Mouse (Mus musculus): Measurements from ENCODE around the gene Cdc5l. TPM values are rescaled to one million over a fixed set of nuclear protein-coding genes. Genes with fewer than 3 reads are reported as not detected.

The Cdc5l gene
- polyA plus RNA-seq, 1 experiment: not detected

- Histone ChIP-seq H3K4me3 (ENCODE audit: insufficient read depth, low read depth, low read length) (no peak overlapping the region), H3K27ac (ENCODE audit: insufficient read depth, low read depth, low read length) (no peak overlapping the region), H3K4me1 (ENCODE audit: control insufficient read depth, insufficient read depth, low read length) (peaks cover 12% of the 10 kb centered on the region)
- no peak for TF ChIP-seq CTCF (IDR thresholded peaks at IDR 0.05; ENCODE audit: insufficient read depth, low read depth, low read length)
- no peak for TF ChIP-seq POLR2A (IDR thresholded peaks at IDR 0.05; ENCODE audit: insufficient read depth, low read depth, low read length)
- 90% methylated on average over 3 of the region's 3 CpGs for WGBS
Observed at GRCm38 (mm10) chr17:45393765-45394164, 39.8 kb downstream of the Cdc5l start.

- H3K4me3 ChIP-seq (ENCODE audit: insufficient read depth, low read depth, low read length): no peak overlapping the region
Observed at GRCm38 (mm10) chr17:45389896-45390295, 43.6 kb downstream of the Cdc5l start.

GRCm38 (mm10) chr17:45386986-45387385, 46.6 kb downstream of the Cdc5l start:
- H3K4me3 ChIP-seq (ENCODE audit: insufficient read depth, low read depth, low read length): no peak overlapping the region
- 78% methylated on average over 7 of the region's 7 CpGs for WGBS
- TF ChIP-seq POLR2A (IDR thresholded peaks at IDR 0.05; ENCODE audit: insufficient read depth, low read depth, low read length) (no peak), CTCF (IDR thresholded peaks at IDR 0.05; ENCODE audit: insufficient read depth, low read depth, low read length) (no peak)
- no peak overlapping the region for H3K27ac ChIP-seq (ENCODE audit: insufficient read depth, low read depth, low read length)
- peaks cover 8% of the 10 kb centered on the region for H3K4me1 ChIP-seq (ENCODE audit: control insufficient read depth, insufficient read depth, low read length)

More at GRCm38 (mm10) chr17:45389896-45390295, 43.6 kb downstream of the Cdc5l start:
- no peak overlapping the region for H3K27ac ChIP-seq (ENCODE audit: insufficient read depth, low read depth, low read length)
- peaks cover 12% of the 10 kb centered on the region for H3K4me1 ChIP-seq (ENCODE audit: control insufficient read depth, insufficient read depth, low read length)
- no peak for TF ChIP-seq CTCF (IDR thresholded peaks at IDR 0.05; ENCODE audit: insufficient read depth, low read depth, low read length)
- no peak for TF ChIP-seq POLR2A (IDR thresholded peaks at IDR 0.05; ENCODE audit: insufficient read depth, low read depth, low read length)
- WGBS: 83% methylated on average over 5 of the region's 5 CpGs

- WGBS: 88% methylated on average over 3 of the region's 3 CpGs
- no peak overlapping the region for H3K4me3 ChIP-seq (ENCODE audit: insufficient read depth, low read depth, low read length)
Observed at GRCm38 (mm10) chr17:45383305-45383704, 50.2 kb downstream of the Cdc5l start.

GRCm38 (mm10) chr17:45379271-45379784, 54.2 kb downstream of the Cdc5l start:
- no peak overlapping the region for H3K4me3 ChIP-seq (ENCODE audit: insufficient read depth, low read depth, low read length)
- H3K4me1 ChIP-seq (ENCODE audit: control insufficient read depth, insufficient read depth, low read length): peaks cover 2% of the 10 kb centered on the region; the same call in 1 of the 2 replicates
- 91% methylated on average over 9 of the region's 9 CpGs for WGBS
- no peak overlapping the region for H3K27ac ChIP-seq (ENCODE audit: insufficient read depth, low read depth, low read length)
- TF ChIP-seq POLR2A (IDR thresholded peaks at IDR 0.05; ENCODE audit: insufficient read depth, low read depth, low read length) (no peak), CTCF (IDR thresholded peaks at IDR 0.05; ENCODE audit: insufficient read depth, low read depth, low read length) (no peak)

More at GRCm38 (mm10) chr17:45383305-45383704, 50.2 kb downstream of the Cdc5l start:
- no peak overlapping the region for H3K27ac ChIP-seq (ENCODE audit: insufficient read depth, low read depth, low read length)
- H3K4me1 ChIP-seq (ENCODE audit: control insufficient read depth, insufficient read depth, low read length): no peaks in the 10 kb centered on the region
- TF ChIP-seq POLR2A (IDR thresholded peaks at IDR 0.05; ENCODE audit: insufficient read depth, low read depth, low read length) (no peak), CTCF (IDR thresholded peaks at IDR 0.05; ENCODE audit: insufficient read depth, low read depth, low read length) (no peak)

GRCm38 (mm10) chr17:45377323-45377722, 56.2 kb downstream of the Cdc5l start:
- WGBS: 61% methylated on average over 5 of the region's 5 CpGs
- TF ChIP-seq CTCF (IDR thresholded peaks at IDR 0.05; ENCODE audit: insufficient read depth, low read depth, low read length): no peak
- TF ChIP-seq POLR2A (IDR thresholded peaks at IDR 0.05; ENCODE audit: insufficient read depth, low read depth, low read length): no peak
- no peak overlapping the region for H3K27ac ChIP-seq (ENCODE audit: insufficient read depth, low read depth, low read length)
- H3K4me1 ChIP-seq (ENCODE audit: control insufficient read depth, insufficient read depth, low read length): peaks cover 5% of the 10 kb centered on the region; the same call in 1 of the 2 replicates
- no peak overlapping the region for H3K4me3 ChIP-seq (ENCODE audit: insufficient read depth, low read depth, low read length)

- peaks cover 8% of the 10 kb centered on the region; the same call in 1 of the 2 replicates for H3K4me1 ChIP-seq (ENCODE audit: control insufficient read depth, insufficient read depth, low read length)
- H3K27ac ChIP-seq (ENCODE audit: insufficient read depth, low read depth, low read length): no peak overlapping the region
- 28% methylated on average over 13 of the region's 13 CpGs for WGBS
- H3K4me3 ChIP-seq (ENCODE audit: insufficient read depth, low read depth, low read length): no peak overlapping the region
- TF ChIP-seq POLR2A (IDR thresholded peaks at IDR 0.05; ENCODE audit: insufficient read depth, low read depth, low read length) (no peak), CTCF (IDR thresholded peaks at IDR 0.05; ENCODE audit: insufficient read depth, low read depth, low read length) (peak; percentile 97)
Observed at GRCm38 (mm10) chr17:45373987-45374608, 59.4 kb downstream of the Cdc5l start.

- TF ChIP-seq POLR2A (IDR thresholded peaks at IDR 0.05; ENCODE audit: insufficient read depth, low read depth, low read length): no peak
- 26% methylated on average over 9 of the region's 9 CpGs for WGBS
- H3K27ac ChIP-seq (ENCODE audit: insufficient read depth, low read depth, low read length): no peak overlapping the region
- no peak overlapping the region for H3K4me3 ChIP-seq (ENCODE audit: insufficient read depth, low read depth, low read length)
- peaks cover 6% of the 10 kb centered on the region; the same call in 1 of the 2 replicates for H3K4me1 ChIP-seq (ENCODE audit: control insufficient read depth, insufficient read depth, low read length)
Observed at GRCm38 (mm10) chr17:45371042-45371441, 62.5 kb downstream of the Cdc5l start.

GRCm38 (mm10) chr17:45370535-45370934, 63.0 kb downstream of the Cdc5l start:
- TF ChIP-seq CTCF (IDR thresholded peaks at IDR 0.05; ENCODE audit: insufficient read depth, low read depth, low read length) (no peak), POLR2A (IDR thresholded peaks at IDR 0.05; ENCODE audit: insufficient read depth, low read depth, low read length) (no peak)
- WGBS: 65% methylated on average over 5 of the region's 5 CpGs
- H3K4me1 ChIP-seq (ENCODE audit: control insufficient read depth, insufficient read depth, low read length): peaks cover 6% of the 10 kb centered on the region; the same call in 1 of the 2 replicates

More at GRCm38 (mm10) chr17:45370535-45370934, 63.0 kb downstream of the Cdc5l start:
- Histone ChIP-seq H3K4me3 (ENCODE audit: insufficient read depth, low read depth, low read length) (no peak overlapping the region), H3K27ac (ENCODE audit: insufficient read depth, low read depth, low read length) (no peak overlapping the region)

Data from olfactory bulb, adult 2 months (tissue).